Mouse (Mus musculus) spleen, adult 2 months (tissue): ENCODE data around the gene 1700025G04Rik.
"Not testable (repeated sequence)": the region's sequence is repeated elsewhere in the genome, so short reads cannot be mapped to it uniquely, and the experiment has no call there.

Source experiments
- CTCF ChIP-seq: fragments of 200-500 bp; IDR thresholded peaks from 2 replicates; pipeline ENCODE4 v1.5.1; 2011; ENCODE audit warnings: mild to moderate bottlenecking, inconsistent platforms; ENCODE audit not compliant: insufficient read depth, insufficient read length, insufficient replicate concordance; ENCODE audit errors: extremely low read depth
- POLR2A ChIP-seq: fragments of 200-500 bp; IDR thresholded peaks from 2 replicates; pipeline ENCODE4 v1.6.1; 2011; ENCODE audit warnings: low read depth, low read length, inconsistent platforms

GRCm38 (mm10) chr1:151802795-151803194 lies 287.1 kb downstream of the 1700025G04Rik start:
- TF ChIP-seq CTCF, POLR2A: not testable (repeated sequence)
